Mouse (Mus musculus) neural tube, embryonic 11.5 days (tissue): ENCODE data around the gene Ssmem1. TPM values are rescaled to one million over a fixed set of nuclear protein-coding genes. Genes with fewer than 3 reads are reported as not detected.

Source experiments
- polyA plus RNA-seq: library from polyadenylated mRNA; unstranded; fragments of >200 nt; fragmentation: Nextera tagmentation; extraction: Ambion mirVana; gene quantifications from 2 replicates; pipeline ENCODE4 v1.2.1, GENCODE M21; 2014

Gene Ssmem1
- polyA plus RNA-seq, 1 experiment from 2014 or later, result 0.40 TPM

Other genes with a start within 250 kb of the Ssmem1 start
- 51.7 and 52.8 TPM in 2 replicates for gene Ube2h, start 205.3 kb upstream of the Ssmem1 start, polyA plus RNA-seq
- gene Zc3hc1, start 118.8 kb upstream of the Ssmem1 start, polyA plus RNA-seq, result 72.3 and 73.7 TPM in 2 replicates
- 33.9 and 38.8 TPM in 2 replicates for gene Klhdc10, start 108.0 kb upstream of the Ssmem1 start, polyA plus RNA-seq
- 38.6 and 41.5 TPM in 2 replicates for gene Tmem209, start 66 bp upstream of the Ssmem1 start, polyA plus RNA-seq
- 11.3 and 13.1 TPM in 2 replicates for gene Cpa2, start 31.7 kb downstream of the Ssmem1 start, polyA plus RNA-seq
- 2.1 and 3.6 TPM in 2 replicates for gene Cpa4, start 58.5 kb downstream of the Ssmem1 start, polyA plus RNA-seq
- 0.50 TPM in 1 of 2 replicates, not detected in the other for gene Cpa5, start 101.2 kb downstream of the Ssmem1 start, polyA plus RNA-seq
- 0.35 TPM in 1 of 2 replicates, not detected in the other for gene Cpa1, start 129.4 kb downstream of the Ssmem1 start, polyA plus RNA-seq
- gene Cep41, start 183.9 kb downstream of the Ssmem1 start, polyA plus RNA-seq, result 27.3 and 27.9 TPM in 2 replicates
- 1,492 and 1,651 TPM in 2 replicates for gene Mest, start 213.7 kb downstream of the Ssmem1 start, polyA plus RNA-seq